Mouse (Mus musculus) cortical plate, adult 2 months (tissue): Measurements from ENCODE around the gene Timmdc1.

ENCODE experiments used
- CTCF ChIP-seq: fragments of 200-500 bp; IDR thresholded peaks from 2 replicates; pipeline ENCODE4 v1.5.1; 2011; ENCODE audit warnings: mild to moderate bottlenecking, control low read depth, low read length; ENCODE audit not compliant: insufficient read depth; ENCODE audit errors: extremely low read depth
- POLR2A ChIP-seq: fragments of 200-500 bp; IDR thresholded peaks from 2 replicates; pipeline ENCODE4 v1.6.1; 2011; ENCODE audit warnings: mild to moderate bottlenecking, low read length, control low read depth; ENCODE audit not compliant: insufficient read depth; ENCODE audit errors: extremely low read depth

GRCm38 (mm10) chr16:38467091-38467916 is 55.2 kb downstream of the Timmdc1 start:
- TF ChIP-seq CTCF (no peak), POLR2A (no peak)
